Mouse (Mus musculus): ENCODE measurements at regions not wholly inside any gene's neighbourhood (a gene's known extent, or its start where the extent isn't known, plus 50 kb on each side); places are given as distances from the start of the nearest gene placed in this dataset.

DNA sequence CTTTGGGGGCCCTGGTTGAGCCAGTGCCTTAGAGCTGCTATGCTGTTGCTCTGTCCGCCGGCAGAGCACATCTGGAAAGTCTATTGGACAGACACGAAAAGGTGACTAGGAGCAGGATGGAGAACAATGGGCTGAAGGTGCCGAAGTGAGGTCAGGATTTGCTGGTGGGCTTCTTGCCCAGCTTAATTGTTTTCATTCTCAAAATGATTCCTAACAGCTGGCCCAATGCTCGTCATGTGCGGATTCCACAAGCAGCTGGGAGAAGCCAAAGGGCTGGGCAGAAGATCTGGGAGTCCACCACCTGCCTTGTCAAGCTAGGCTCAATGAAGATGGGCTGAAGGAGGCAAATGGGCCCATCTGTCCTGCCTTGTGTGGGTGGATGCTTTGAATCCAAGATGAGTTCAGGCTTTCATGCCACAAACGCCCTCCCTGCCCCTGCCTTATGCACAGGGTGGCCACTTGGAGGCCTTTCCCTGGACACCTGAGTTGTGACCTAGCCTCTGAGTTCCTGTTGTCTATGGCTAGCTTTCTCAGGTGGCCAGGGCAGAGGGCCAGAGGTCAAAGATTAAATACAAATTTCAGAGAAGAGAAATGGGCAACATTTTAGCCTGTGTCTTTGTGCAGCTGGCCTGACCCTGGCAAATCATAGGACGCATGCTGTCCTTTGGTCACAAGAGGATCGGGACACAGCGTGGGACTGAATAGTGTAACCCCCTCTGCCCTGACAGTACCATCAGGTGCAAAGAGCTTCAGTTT lies 95.9 kb downstream of the Snx19 start:
- Histone ChIP-seq H3K4me2 (ENCODE audit: low read depth, low read length) (no peak overlapping the region), H3K4me1 (ENCODE audit: control insufficient read depth, insufficient read depth, low read length) (peaks cover 3% of the 10 kb centered on the region; the same call in 1 of the 2 replicates), H3K4me3 (ENCODE audit: low read length) (no peak overlapping the region), H3K27me3 (replicated peaks; ENCODE audit: control insufficient read depth, insufficient read depth, low read length) (no peaks in the 10 kb centered on the region), H3K9ac (ENCODE audit: low read depth, low read length) (no peak overlapping the region), H3K9me3 (ENCODE audit: control insufficient read depth, low read length) (no peaks in the 10 kb centered on the region), H3K36me3 (ENCODE audit: control insufficient read depth, insufficient read depth, low read length) (no peaks in the 10 kb centered on the region), H3K27ac (ENCODE audit: low read length) (no peak overlapping the region)
- 73% methylated on average over 10 of the region's 10 CpGs for WGBS
- no peak for ATAC-seq

DNA sequence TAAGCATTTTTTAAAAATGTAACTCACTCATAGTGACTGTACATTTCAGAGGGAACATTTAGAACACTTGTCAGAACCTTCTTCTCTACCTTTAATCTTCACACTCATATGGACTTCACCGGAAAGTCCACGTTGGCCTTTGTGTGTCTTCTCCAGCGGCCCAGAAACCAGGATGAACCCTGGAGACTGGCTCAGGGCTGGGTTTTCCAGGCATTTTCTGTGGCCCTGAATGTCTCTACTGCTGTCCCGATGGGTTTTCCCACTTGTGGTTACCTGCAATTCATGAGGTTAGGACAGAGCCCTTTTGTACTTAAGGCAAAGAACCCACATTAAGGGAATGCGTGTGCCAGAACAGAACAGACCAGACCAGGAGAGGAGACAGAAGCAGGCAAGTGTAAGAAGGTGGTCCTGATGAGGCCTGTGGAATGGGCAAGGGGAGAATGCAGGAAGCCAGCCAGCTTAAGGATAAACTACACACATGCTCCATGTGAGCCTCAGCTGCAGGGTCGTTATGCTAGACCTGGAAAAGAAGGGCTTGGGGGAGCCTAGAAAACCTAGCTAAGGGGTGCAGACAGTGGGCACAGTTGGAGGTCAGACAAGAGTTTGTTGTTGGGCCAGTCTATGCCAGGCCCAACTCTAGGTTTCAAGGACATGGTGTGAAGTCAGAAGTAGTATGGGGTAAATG lies 94.8 kb downstream of the Snx19 start:
- Histone ChIP-seq H3K27me3 (replicated peaks; ENCODE audit: control insufficient read depth, insufficient read depth, low read length) (no peaks in the 10 kb centered on the region), H3K36me3 (ENCODE audit: control insufficient read depth, insufficient read depth, low read length) (no peaks in the 10 kb centered on the region), H3K4me1 (ENCODE audit: control insufficient read depth, insufficient read depth, low read length) (no peaks in the 10 kb centered on the region), H3K9ac (ENCODE audit: low read depth, low read length) (no peak overlapping the region), H3K27ac (ENCODE audit: low read length) (no peak overlapping the region), H3K4me3 (ENCODE audit: low read length) (no peak overlapping the region), H3K9me3 (ENCODE audit: control insufficient read depth, low read length) (no peaks in the 10 kb centered on the region), H3K4me2 (ENCODE audit: low read depth, low read length) (no peak overlapping the region)
- no peak for ATAC-seq
- 91% methylated on average over 6 of the region's 6 CpGs for WGBS

- no peak for ATAC-seq
- 54% methylated on average over 9 of the region's 9 CpGs for WGBS
- H3K4me3 ChIP-seq (ENCODE audit: low read length) = no peak overlapping the region
Measured at GRCm38 (mm10) chr9:30520853-30521439, 94.0 kb downstream of the Snx19 start.

DNA sequence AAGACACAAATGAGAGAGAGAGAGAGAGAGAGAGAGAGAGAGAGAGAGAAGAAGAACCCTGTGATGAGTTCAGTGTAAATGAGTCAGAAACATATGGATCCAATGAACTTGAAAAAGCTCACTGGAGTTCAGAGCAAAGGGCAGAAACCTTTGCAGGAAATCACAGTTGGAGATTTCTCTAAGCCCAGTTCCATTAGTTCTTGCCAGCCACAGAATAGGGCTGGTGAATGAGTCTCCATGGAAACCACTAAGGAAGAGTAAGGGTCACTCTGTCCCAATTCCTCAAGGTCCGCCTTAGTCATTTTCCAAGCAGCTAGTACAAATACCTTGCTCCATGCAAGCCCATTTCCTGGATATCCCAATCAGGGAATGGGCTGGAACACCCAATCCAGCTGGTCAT lies 93.2 kb downstream of the Snx19 start:
- H3K4me3 ChIP-seq (ENCODE audit: low read length) = no peak overlapping the region
- H3K36me3 ChIP-seq (ENCODE audit: control insufficient read depth, insufficient read depth, low read length) = no peaks in the 10 kb centered on the region
- H3K4me2 ChIP-seq (ENCODE audit: low read depth, low read length) = no peak overlapping the region
- no peaks in the 10 kb centered on the region for H3K27me3 ChIP-seq (replicated peaks; ENCODE audit: control insufficient read depth, insufficient read depth, low read length)
- no peak for ATAC-seq
- no peaks in the 10 kb centered on the region for H3K4me1 ChIP-seq (ENCODE audit: control insufficient read depth, insufficient read depth, low read length)
- H3K9ac ChIP-seq (ENCODE audit: low read depth, low read length) = no peak overlapping the region
- H3K9me3 ChIP-seq (ENCODE audit: control insufficient read depth, low read length) = no peaks in the 10 kb centered on the region
- 81% methylated on average over 1 of the region's 1 CpGs for WGBS
- no peak overlapping the region for H3K27ac ChIP-seq (ENCODE audit: low read length)

More at GRCm38 (mm10) chr9:30520853-30521439, 94.0 kb downstream of the Snx19 start:
- Histone ChIP-seq H3K9me3 (ENCODE audit: control insufficient read depth, low read length) (no peaks in the 10 kb centered on the region), H3K9ac (ENCODE audit: low read depth, low read length) (no peak overlapping the region), H3K36me3 (ENCODE audit: control insufficient read depth, insufficient read depth, low read length) (no peaks in the 10 kb centered on the region), H3K4me2 (ENCODE audit: low read depth, low read length) (no peak overlapping the region), H3K4me1 (ENCODE audit: control insufficient read depth, insufficient read depth, low read length) (no peaks in the 10 kb centered on the region), H3K27me3 (replicated peaks; ENCODE audit: control insufficient read depth, insufficient read depth, low read length) (no peaks in the 10 kb centered on the region), H3K27ac (ENCODE audit: low read length) (no peak overlapping the region)

DNA sequence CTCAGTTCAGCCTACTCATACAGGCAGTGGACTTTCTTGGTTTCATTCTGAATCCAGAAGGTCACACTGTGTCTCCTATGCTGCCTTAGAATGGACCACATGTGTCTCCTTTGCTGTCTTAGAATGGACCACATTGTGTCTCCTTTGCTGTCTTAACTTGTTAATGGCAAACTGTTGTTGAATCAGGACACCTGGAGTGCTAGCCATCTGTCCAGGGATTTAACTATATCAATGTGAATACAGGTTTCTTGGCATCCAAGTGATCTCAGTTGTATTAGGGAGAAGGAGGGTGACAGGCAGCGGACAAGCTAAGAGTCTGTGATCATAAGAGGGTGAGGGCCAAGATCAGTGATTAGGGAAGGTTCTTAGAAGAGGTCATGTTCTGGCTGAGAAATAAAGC lies 92.3 kb downstream of the Snx19 start:
- no peak overlapping the region for H3K9ac ChIP-seq (ENCODE audit: low read depth, low read length)
- 90% methylated on average over 1 of the region's 1 CpGs for WGBS

More for the DNA sequence above, 92.3 kb downstream of the Snx19 start:
- no peaks in the 10 kb centered on the region for H3K36me3 ChIP-seq (ENCODE audit: control insufficient read depth, insufficient read depth, low read length)
- no peaks in the 10 kb centered on the region for H3K27me3 ChIP-seq (replicated peaks; ENCODE audit: control insufficient read depth, insufficient read depth, low read length)
- H3K4me2 ChIP-seq (ENCODE audit: low read depth, low read length) = no peak overlapping the region
- H3K9me3 ChIP-seq (ENCODE audit: control insufficient read depth, low read length) = no peaks in the 10 kb centered on the region
- H3K4me1 ChIP-seq (ENCODE audit: control insufficient read depth, insufficient read depth, low read length) = no peaks in the 10 kb centered on the region
- no peak for ATAC-seq
- no peak overlapping the region for H3K4me3 ChIP-seq (ENCODE audit: low read length)
- no peak overlapping the region for H3K27ac ChIP-seq (ENCODE audit: low read length)
